Mouse (Mus musculus) mesoderm, embryonic 11.5 days (tissue): ENCODE data around the gene Calml3.
A peak's percentile ranks its signal among the peaks of the same experiment; 100 is the strongest.

ENCODE experiments used
- DNase-seq: peaks from one replicate; pipeline ENCODE4 v3.0.0-alpha.2; 2012; ENCODE audit warnings: low read depth, low spot score

Calml3 gene

GRCm38 (mm10) chr13:3782499-3782898 is 21.6 kb downstream of the Calml3 start:
- DNase-seq: peak; percentile 34

GRCm38 (mm10) chr13:3779575-3780226 is 24.4 kb downstream of the Calml3 start:
- no peak for DNase-seq

- DNase-seq: no peak
These were observed 25.3 kb downstream of the Calml3 start for GRCm38 (mm10) chr13:3778591-3779364.

- no peak for DNase-seq
These were observed 26.8 kb downstream of the Calml3 start for GRCm38 (mm10) chr13:3777216-3777912.

GRCm38 (mm10) chr13:3776446-3776845 is 27.7 kb downstream of the Calml3 start:
- DNase-seq: no peak

- no peak for DNase-seq
These were observed 29.1 kb downstream of the Calml3 start for GRCm38 (mm10) chr13:3774991-3775390.

- no peak for DNase-seq
These were observed 29.8 kb downstream of the Calml3 start for GRCm38 (mm10) chr13:3774280-3774679.

- no peak for DNase-seq
These were observed 30.9 kb downstream of the Calml3 start for GRCm38 (mm10) chr13:3773149-3773688.

- DNase-seq: no peak
These were observed 32.9 kb downstream of the Calml3 start for GRCm38 (mm10) chr13:3771221-3771620.

- peak; percentile 18 for DNase-seq
These were observed 33.7 kb downstream of the Calml3 start for GRCm38 (mm10) chr13:3770170-3771024.

GRCm38 (mm10) chr13:3769531-3769930 is 34.6 kb downstream of the Calml3 start:
- DNase-seq: no peak

- no peak for DNase-seq
These were observed 35.5 kb downstream of the Calml3 start for GRCm38 (mm10) chr13:3768621-3769020.

GRCm38 (mm10) chr13:3767086-3767485 is 37.0 kb downstream of the Calml3 start:
- DNase-seq: no peak

GRCm38 (mm10) chr13:3765781-3766180 is 38.3 kb downstream of the Calml3 start:
- DNase-seq: no peak

GRCm38 (mm10) chr13:3761131-3761530 is 43.0 kb downstream of the Calml3 start:
- no peak for DNase-seq

- DNase-seq: no peak
These were observed 45.8 kb downstream of the Calml3 start for GRCm38 (mm10) chr13:3758347-3758746.

- DNase-seq: no peak
These were observed 50.8 kb downstream of the Calml3 start for GRCm38 (mm10) chr13:3753291-3753690.
